Mouse (Mus musculus) lung, postnatal 0 days (tissue): Measurements from ENCODE around the gene Foxb2. TPM values are rescaled to one million over a fixed set of nuclear protein-coding genes. Genes with fewer than 3 reads are reported as not detected.
"Not testable (repeated sequence)": the region's sequence is repeated elsewhere in the genome, so short reads cannot be mapped to it uniquely, and the experiment has no call there.

Source experiments
- ATAC-seq: fragments of 200-750 bp; cut with Nextera tagmentation; 2 replicates; pipeline ENCODE4 v1.8.0; 2017; ENCODE audit warnings: moderate library complexity
- DNase-seq: peaks from one replicate; pipeline ENCODE4 v3.0.0-alpha.2; 2016; ENCODE audit warnings: low spot score
- H3K27ac ChIP-seq: fragments of 300-500 bp; sonication (generic); 2 replicates; pipeline ENCODE4 v1.5.1; 2014; ENCODE audit warnings: antibody characterized with exemption, mild to moderate bottlenecking, low read length, mixed read lengths
- H3K27me3 ChIP-seq: fragments of 300-500 bp; sonication (generic); replicated peaks from 2 replicates; pipeline ENCODE4 v1.6.1; 2014; ENCODE audit warnings: low read length, mixed read lengths; ENCODE audit not compliant: insufficient read depth
- H3K36me3 ChIP-seq: fragments of 300-500 bp; sonication (generic); 2 replicates; pipeline ENCODE4 v1.6.1; 2014; ENCODE audit warnings: low read length, mixed read lengths; ENCODE audit not compliant: insufficient read depth
- H3K4me1 ChIP-seq: fragments of 300-500 bp; sonication (generic); 2 replicates; pipeline ENCODE4 v1.6.1; 2014; ENCODE audit warnings: antibody characterized with exemption, low read depth, low read length, mixed read lengths; ENCODE audit not compliant: insufficient read depth
- H3K4me2 ChIP-seq: fragments of 300-500 bp; sonication (generic); replicated peaks from 2 replicates; pipeline ENCODE4 v1.6.1; 2014; ENCODE audit warnings: low read depth, mild to moderate bottlenecking, low read length, moderate library complexity, mixed read lengths
- H3K4me3 ChIP-seq: fragments of 300-500 bp; sonication (generic); 2 replicates; pipeline ENCODE4 v1.5.1; 2014; ENCODE audit warnings: low read depth, low read length
- H3K9ac ChIP-seq: fragments of 300-500 bp; sonication (generic); replicated peaks from 2 replicates; pipeline ENCODE4 v1.6.1; 2014; ENCODE audit warnings: low read depth, mild to moderate bottlenecking
- H3K9me3 ChIP-seq: fragments of 300-500 bp; sonication (generic); 2 replicates; pipeline ENCODE4 v1.6.1; 2016; ENCODE audit warnings: low read length, mixed read lengths
- CTCF ChIP-seq: IDR thresholded peaks from 2 replicates; pipeline ENCODE4 v1.5.1; 2016; ENCODE audit warnings: antibody characterized with exemption, mild to moderate bottlenecking
- EP300 ChIP-seq: IDR thresholded peaks from 2 replicates; pipeline ENCODE4 v1.6.1; 2016; ENCODE audit warnings: antibody characterized with exemption, mild to moderate bottlenecking, control low read depth
- WGBS: fragments of 180-500 bp; shearing (Covaris S2); extraction: QIAGEN DNeasy Blood & Tissue Kit; methylation state at CpG from one replicate; pipeline ENCODE4 v1.1.7; 2014; 5-methylcytosine and 5-hydroxymethylcytosine counted together
- polyA plus RNA-seq: library from polyadenylated mRNA; unstranded; fragments of >200 nt; fragmentation: Nextera tagmentation; extraction: Ambion mirVana; gene quantifications from 2 replicates; pipeline ENCODE4 v1.2.1, GENCODE M21; 2015

Gene Foxb2
- polyA plus RNA-seq, 1 experiment from 2014 or later: not detected

DNA sequence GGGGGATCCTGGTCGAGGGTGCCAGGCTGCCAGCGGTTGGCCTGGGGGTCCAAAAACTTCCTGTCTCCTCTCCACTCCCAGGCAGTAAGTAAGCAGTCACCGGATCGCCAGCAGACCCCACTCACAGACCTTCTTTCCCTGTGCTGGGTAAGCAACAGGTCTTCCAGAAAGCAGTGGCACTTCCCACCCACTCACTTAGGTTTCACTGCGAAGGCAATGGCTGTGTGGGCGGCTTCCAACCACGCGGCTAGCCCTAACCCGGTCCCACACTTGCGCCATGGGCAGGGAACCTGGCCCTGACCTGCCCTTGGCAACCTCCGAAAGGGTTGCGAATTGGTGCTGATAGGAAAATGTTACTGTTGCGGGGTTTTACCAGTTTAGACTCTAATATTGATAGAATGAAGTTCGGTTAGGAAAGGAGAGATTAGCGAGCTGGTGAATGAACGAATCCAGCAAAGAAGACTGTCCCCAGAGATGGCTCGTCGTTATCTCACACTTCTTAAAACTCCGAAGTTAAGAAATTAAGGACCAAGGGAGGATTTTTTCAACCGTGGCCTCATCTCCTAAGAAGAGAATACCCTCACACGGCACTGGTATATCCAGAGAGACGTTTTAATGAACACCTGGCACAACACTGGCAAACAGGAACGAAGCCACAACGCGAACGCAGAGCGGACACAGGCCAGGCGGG lies 3.0 kb downstream of the Foxb2 start:
- TF ChIP-seq CTCF (no peak), EP300 (no peak)
- Histone ChIP-seq H3K9me3 (no peaks in the 10 kb centered on the region), H3K36me3 (no peaks in the 10 kb centered on the region), H3K27ac (no peak overlapping the region), H3K4me1 (peaks cover 20% of the 10 kb centered on the region), H3K9ac (no peak overlapping the region), H3K4me2 (no peak overlapping the region), H3K4me3 (no peak overlapping the region), H3K27me3 (peaks cover 62% of the 10 kb centered on the region)
- no peak for DNase-seq
- 3% methylated on average over 28 of the region's 28 CpGs for WGBS
- ATAC-seq: no peak

DNA sequence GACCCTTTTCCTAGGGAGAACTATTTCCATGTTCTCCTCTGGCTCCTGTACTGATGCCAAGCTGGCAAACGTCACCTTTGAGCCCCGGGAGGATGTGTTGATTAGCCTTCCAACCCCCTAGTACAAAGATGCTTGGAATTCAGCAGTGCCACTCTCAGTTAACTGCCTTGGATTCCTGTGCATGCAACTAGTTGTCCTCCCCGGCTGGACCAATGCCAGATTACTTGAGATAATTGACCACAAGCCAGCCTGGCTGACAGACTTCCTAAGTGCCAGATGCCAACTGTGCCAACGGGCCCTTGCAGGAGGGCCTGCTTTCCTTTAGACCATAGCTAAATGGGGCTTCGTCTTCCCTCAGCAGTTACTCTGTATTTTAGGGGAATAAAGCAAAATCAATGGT lies 5.1 kb downstream of the Foxb2 start:
- ATAC-seq: no peak
- Histone ChIP-seq H3K4me1 (peaks cover 7% of the 10 kb centered on the region; the same call in 1 of the 2 replicates), H3K4me3 (no peak overlapping the region), H3K36me3 (no peaks in the 10 kb centered on the region), H3K27ac (no peak overlapping the region), H3K9ac (no peak overlapping the region), H3K4me2 (no peak overlapping the region), H3K9me3 (no peaks in the 10 kb centered on the region), H3K27me3 (peaks cover 43% of the 10 kb centered on the region)
- TF ChIP-seq CTCF (no peak), EP300 (no peak)
- WGBS: 23% methylated on average over 5 of the region's 5 CpGs
- DNase-seq: no peak

DNA sequence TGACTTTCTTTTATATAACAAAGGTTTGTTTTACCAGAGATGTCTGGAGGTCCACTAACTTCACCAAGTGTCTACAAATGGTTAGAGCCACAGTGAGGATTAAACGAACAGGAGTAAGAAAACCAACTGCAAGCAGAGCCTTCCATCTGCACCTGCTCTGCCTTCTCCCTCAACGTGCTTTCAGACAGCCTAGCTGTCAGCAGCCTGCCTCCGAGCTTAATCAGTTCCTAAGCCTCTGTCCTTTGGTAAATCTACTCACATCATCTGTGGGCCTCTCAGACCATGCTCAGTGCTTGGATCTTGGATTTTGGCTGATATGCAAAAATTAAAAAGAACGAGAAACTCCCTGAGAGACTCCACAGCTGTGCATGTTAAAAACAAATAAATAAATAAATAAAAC lies 15.0 kb downstream of the Foxb2 start:
- no peak overlapping the region for H3K9ac ChIP-seq
- H3K27me3 ChIP-seq: no peaks in the 10 kb centered on the region
- no peaks in the 10 kb centered on the region for H3K36me3 ChIP-seq
- no peak for DNase-seq
- no peak overlapping the region for H3K4me3 ChIP-seq
- TF ChIP-seq CTCF (no peak), EP300 (no peak)
- ATAC-seq: no peak
- H3K9me3 ChIP-seq: no peaks in the 10 kb centered on the region
- no peak overlapping the region for H3K27ac ChIP-seq
- no peaks in the 10 kb centered on the region for H3K4me1 ChIP-seq
- H3K4me2 ChIP-seq: no peak overlapping the region
- WGBS: 54% methylated on average over 4 of the region's 4 CpGs

DNA sequence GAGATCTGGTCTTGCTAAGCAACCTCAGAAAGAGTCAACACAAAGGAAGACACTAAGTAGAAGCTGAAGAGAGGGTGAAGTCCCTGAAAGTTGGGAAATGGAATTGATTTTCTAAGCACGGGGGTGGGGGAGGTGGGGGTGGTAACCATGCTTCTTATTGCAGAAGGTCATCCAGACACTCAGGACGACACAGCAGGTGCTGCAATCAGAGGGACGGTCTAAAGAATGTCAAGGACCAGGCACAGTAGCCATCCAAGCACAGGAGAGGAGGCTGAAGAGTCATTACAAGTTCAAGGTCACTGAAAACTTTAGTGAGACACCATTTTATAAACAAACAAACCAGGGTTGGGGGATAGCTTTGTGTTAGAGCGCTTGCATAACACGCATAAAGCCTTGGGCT lies 16.9 kb downstream of the Foxb2 start:
- 53% methylated on average over 5 of the region's 5 CpGs for WGBS
- DNase-seq (no peak), ATAC-seq (no peak)
- Histone ChIP-seq H3K4me2 (no peak overlapping the region), H3K4me3 (no peak overlapping the region), H3K9ac (no peak overlapping the region), H3K4me1 (no peaks in the 10 kb centered on the region), H3K27me3 (no peaks in the 10 kb centered on the region), H3K9me3 (no peaks in the 10 kb centered on the region), H3K36me3 (no peaks in the 10 kb centered on the region), H3K27ac (no peak overlapping the region)
- TF ChIP-seq CTCF: no peak
- TF ChIP-seq EP300: no peak

DNA sequence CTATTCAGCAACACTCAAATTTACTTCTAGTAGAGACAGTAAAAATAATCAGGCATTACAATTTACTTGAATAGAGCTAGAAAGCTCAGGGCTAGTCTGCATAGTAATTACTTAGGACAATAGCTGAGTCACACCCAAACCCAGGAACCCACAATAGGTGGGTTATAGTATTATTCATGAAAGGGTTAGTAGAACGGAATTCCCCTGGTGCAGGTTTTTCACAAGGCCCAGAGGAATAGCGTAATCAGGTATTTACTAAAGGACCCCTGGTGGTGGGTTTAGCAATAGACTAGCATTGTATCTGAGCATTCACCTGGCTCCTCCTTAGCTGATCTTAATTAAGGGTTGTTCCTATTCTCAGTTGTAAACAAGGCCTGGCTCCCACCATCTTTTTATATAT lies 29.5 kb downstream of the Foxb2 start:
- 97% methylated on average over 2 of the region's 2 CpGs for WGBS
- DNase-seq, H3K4me1 ChIP-seq, H3K27me3 ChIP-seq, H3K27ac ChIP-seq, H3K4me2 ChIP-seq, H3K9ac ChIP-seq, ATAC-seq, H3K9me3 ChIP-seq, H3K4me3 ChIP-seq, H3K36me3 ChIP-seq: not testable (repeated sequence)

DNA sequence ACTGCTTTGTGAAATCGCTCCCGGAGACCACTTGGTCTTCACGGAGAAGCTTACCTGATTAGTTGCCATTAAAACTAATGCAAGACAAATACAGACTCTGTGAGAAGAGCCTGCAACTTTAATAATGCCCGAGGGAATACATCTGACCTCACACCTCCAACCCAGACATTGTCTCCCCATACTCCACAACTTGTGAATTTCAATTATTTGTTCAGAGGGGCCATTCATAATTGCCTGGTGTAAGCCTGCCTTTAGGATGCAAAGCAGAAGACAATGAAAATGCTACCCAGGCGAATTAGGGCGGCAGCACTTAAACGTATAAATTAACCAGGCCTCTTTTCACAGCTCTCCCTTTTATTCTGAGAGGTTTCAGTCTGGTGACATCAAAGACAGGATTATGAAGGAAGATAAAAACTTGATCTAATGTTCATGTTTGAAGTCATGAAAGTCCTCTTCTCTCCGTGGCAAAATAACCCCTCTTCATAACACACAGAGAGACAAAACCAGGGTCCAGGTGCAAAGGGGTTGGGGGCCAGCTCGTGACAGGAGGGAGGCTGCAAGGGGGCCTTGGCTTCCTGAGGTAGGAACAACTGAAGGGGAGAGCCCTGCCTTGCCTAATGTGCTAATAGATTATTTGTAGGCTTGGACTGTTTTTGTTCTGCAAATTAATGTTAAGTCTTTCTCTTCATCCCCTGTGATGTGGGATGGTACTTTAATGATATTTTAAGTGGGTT lies 31.9 kb downstream of the Foxb2 start:
- H3K4me3 ChIP-seq: no peak overlapping the region
- DNase-seq (no peak), ATAC-seq (no peak)
- no peak for TF ChIP-seq CTCF
- TF ChIP-seq EP300: no peak
- no peaks in the 10 kb centered on the region for H3K27me3 ChIP-seq
- H3K36me3 ChIP-seq: no peaks in the 10 kb centered on the region
- H3K4me1 ChIP-seq: no peaks in the 10 kb centered on the region
- no peak overlapping the region for H3K9ac ChIP-seq
- 48% methylated on average over 9 of the region's 9 CpGs for WGBS
- no peak overlapping the region for H3K27ac ChIP-seq
- no peaks in the 10 kb centered on the region for H3K9me3 ChIP-seq
- H3K4me2 ChIP-seq: no peak overlapping the region
